Mouse (Mus musculus) CD8-positive naive resting alpha-beta T cell, adult 2 months (primary cell): ENCODE results near the gene Tmem132d.

Experiments
- DNase-seq, 2 experiments: peaks; one replicate each; pipeline ENCODE4 v3.0.0; 2022; ENCODE audit warnings: low read depth in 2 of 2, low spot score in 2 of 2

Tmem132d gene

GRCm38 (mm10) chr5:128407546-128407945 is 25.3 kb downstream of the Tmem132d start:
- DNase-seq: no peak

GRCm38 (mm10) chr5:128405071-128405470 is 27.8 kb downstream of the Tmem132d start:
- no peak for DNase-seq

- no peak for DNase-seq
Observed at GRCm38 (mm10) chr5:128404223-128404622, 28.7 kb downstream of the Tmem132d start.

GRCm38 (mm10) chr5:128392372-128392771 is 40.5 kb downstream of the Tmem132d start:
- DNase-seq: no peak

GRCm38 (mm10) chr5:128389665-128390064 is 43.2 kb downstream of the Tmem132d start:
- no peak for DNase-seq

- no peak for DNase-seq
Observed at GRCm38 (mm10) chr5:128388358-128389141, 44.3 kb downstream of the Tmem132d start.

GRCm38 (mm10) chr5:128369814-128370213 is 63.1 kb downstream of the Tmem132d start:
- no peak for DNase-seq

GRCm38 (mm10) chr5:128369111-128369510 is 63.8 kb downstream of the Tmem132d start:
- DNase-seq: no peak

- no peak for DNase-seq
Observed at GRCm38 (mm10) chr5:128365261-128365985, 67.5 kb downstream of the Tmem132d start.

GRCm38 (mm10) chr5:128360946-128361675 is 71.8 kb downstream of the Tmem132d start:
- no peak for DNase-seq

- DNase-seq: no peak
Observed at GRCm38 (mm10) chr5:128348835-128349234, 84.0 kb downstream of the Tmem132d start.

- no peak for DNase-seq
Observed at GRCm38 (mm10) chr5:128336841-128337240, 96.0 kb downstream of the Tmem132d start.

- no peak for DNase-seq
Observed at GRCm38 (mm10) chr5:128332766-128333165, 100.1 kb downstream of the Tmem132d start.

GRCm38 (mm10) chr5:128330351-128330750 is 102.5 kb downstream of the Tmem132d start:
- DNase-seq: no peak

- no peak for DNase-seq
Observed at GRCm38 (mm10) chr5:128302387-128302786, 130.5 kb downstream of the Tmem132d start.

GRCm38 (mm10) chr5:128291191-128291590 is 141.7 kb downstream of the Tmem132d start:
- no peak for DNase-seq

- no peak for DNase-seq
Observed at GRCm38 (mm10) chr5:128273255-128273654, 159.6 kb downstream of the Tmem132d start.

- DNase-seq: no peak
Observed at GRCm38 (mm10) chr5:128267366-128267765, 165.5 kb downstream of the Tmem132d start.

GRCm38 (mm10) chr5:128244219-128244618 is 188.7 kb downstream of the Tmem132d start:
- DNase-seq: no peak

GRCm38 (mm10) chr5:128236638-128237335 is 196.1 kb downstream of the Tmem132d start:
- DNase-seq: no peak

GRCm38 (mm10) chr5:128235611-128236010 is 197.3 kb downstream of the Tmem132d start:
- no peak for DNase-seq
